Mouse (Mus musculus) midbrain, embryonic 11.5 days (tissue): Measurements from ENCODE around the gene Fcgr3. TPM values are rescaled to one million over a fixed set of nuclear protein-coding genes. Genes with fewer than 3 reads are reported as not detected.
"Not testable (repeated sequence)": the region's sequence is repeated elsewhere in the genome, so short reads cannot be mapped to it uniquely, and the experiment has no call there.

Source experiments
- ATAC-seq: fragments of 200-750 bp; cut with Nextera tagmentation; 2 replicates; pipeline ENCODE4 v1.8.0; 2017; ENCODE audit warnings: moderate TSS enrichment, moderate library complexity; ENCODE audit not compliant: low FRiP score
- DNase-seq: peaks from one replicate; pipeline ENCODE4 v3.0.0; 2015; ENCODE audit warnings: low spot score; ENCODE audit errors: missing footprints
- H3K27ac ChIP-seq: fragments of 300-500 bp; sonication (generic); 2 replicates; pipeline ENCODE4 v1.5.1; 2014; ENCODE audit warnings: low read depth, low read length
- H3K27me3 ChIP-seq: fragments of 300-500 bp; sonication (generic); 2 replicates; pipeline ENCODE4 v1.6.1; 2014; ENCODE audit warnings: mild to moderate bottlenecking, low read length, moderate library complexity, mixed read lengths; ENCODE audit not compliant: control insufficient read depth, insufficient read depth
- H3K36me3 ChIP-seq: fragments of 300-500 bp; sonication (generic); 2 replicates; pipeline ENCODE4 v1.6.1; 2014; ENCODE audit warnings: mild to moderate bottlenecking, low read length, moderate library complexity, mixed read lengths; ENCODE audit not compliant: control insufficient read depth, insufficient read depth
- H3K4me1 ChIP-seq: fragments of 300-500 bp; sonication (generic); 2 replicates; pipeline ENCODE4 v1.6.1; 2014; ENCODE audit warnings: low read length; ENCODE audit not compliant: control insufficient read depth, insufficient read depth
- H3K4me2 ChIP-seq: fragments of 300-500 bp; sonication (generic); 2 replicates; pipeline ENCODE4 v1.6.1; 2014; ENCODE audit warnings: mild to moderate bottlenecking, moderate library complexity
- H3K4me3 ChIP-seq: fragments of 300-500 bp; sonication (generic); 2 replicates; pipeline ENCODE4 v1.5.1; 2014; ENCODE audit warnings: low read depth, low read length
- H3K9ac ChIP-seq: fragments of 300-500 bp; sonication (generic); 2 replicates; pipeline ENCODE4 v1.6.1; 2014; ENCODE audit warnings: low read length
- H3K9me3 ChIP-seq: fragments of 300-500 bp; sonication (generic); 2 replicates; pipeline ENCODE4 v1.6.1; 2016; ENCODE audit warnings: low read length; ENCODE audit not compliant: control insufficient read depth
- WGBS: fragments of 180-500 bp; shearing (Covaris S2); extraction: QIAGEN DNeasy Blood & Tissue Kit; methylation state at CpG from one replicate; pipeline ENCODE4 v1.1.7; 2014; 5-methylcytosine and 5-hydroxymethylcytosine counted together
- polyA plus RNA-seq: library from polyadenylated mRNA; unstranded; fragments of >200 nt; fragmentation: Nextera tagmentation; extraction: Ambion mirVana; gene quantifications from 2 replicates; pipeline ENCODE4 v1.2.1, GENCODE M21; 2014

The Fcgr3 gene
- polyA plus RNA-seq, 1 experiment from 2014 or later, result 8.5 TPM

DNA sequence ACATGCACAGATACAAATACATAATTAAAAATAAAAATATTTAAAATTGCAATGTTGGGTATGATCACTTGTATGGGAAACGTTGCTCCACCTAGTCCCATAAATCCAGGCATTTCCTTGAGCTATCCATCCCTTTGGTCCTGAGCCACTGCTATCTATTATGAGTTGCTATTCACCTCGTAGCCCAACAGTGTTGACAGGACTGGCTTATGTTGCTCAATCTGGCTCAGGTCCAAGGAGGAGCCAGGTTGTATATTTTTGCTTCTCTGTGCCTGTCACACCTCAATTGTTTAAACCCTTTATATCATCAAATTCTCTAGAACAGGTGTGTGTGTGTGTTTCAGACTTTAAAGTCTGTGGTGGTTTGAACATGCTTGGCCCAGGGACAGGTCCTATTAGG lies 26.0 kb upstream of the Fcgr3 start:
- DNase-seq (no peak), ATAC-seq (no peak)
- H3K4me3 ChIP-seq, result no peak overlapping the region
- H3K36me3 ChIP-seq, result no peaks in the 10 kb centered on the region
- WGBS, result 82% methylated on average over 2 of the region's 2 CpGs
- H3K9me3 ChIP-seq, result no peaks in the 10 kb centered on the region
- no peak overlapping the region for H3K9ac ChIP-seq
- no peak overlapping the region for H3K4me2 ChIP-seq
- H3K4me1 ChIP-seq, result no peaks in the 10 kb centered on the region
- peaks cover 7% of the 10 kb centered on the region for H3K27me3 ChIP-seq
- H3K27ac ChIP-seq, result no peak overlapping the region

DNA sequence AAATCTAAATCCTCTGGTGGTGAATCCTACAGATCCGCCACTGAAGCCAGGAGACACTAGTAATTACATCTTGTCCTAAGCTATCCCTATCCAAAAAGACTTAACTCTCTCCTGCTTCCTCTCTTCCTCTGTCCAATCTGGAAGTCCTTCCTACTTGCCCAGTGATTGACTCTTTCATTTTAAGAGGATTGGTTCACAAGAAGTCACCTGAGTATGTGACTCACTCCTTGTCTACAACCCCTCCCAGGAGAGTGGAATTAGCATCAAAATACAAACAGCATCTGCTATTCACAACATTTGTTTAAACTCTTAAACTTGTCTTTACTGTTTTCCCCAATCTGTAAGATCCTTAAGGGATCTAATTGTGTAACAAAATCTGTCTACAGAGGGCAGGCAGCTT lies 25.2 kb upstream of the Fcgr3 start:
- Histone ChIP-seq H3K9ac (no peak overlapping the region), H3K4me2 (no peak overlapping the region), H3K27ac (no peak overlapping the region), H3K4me1 (no peaks in the 10 kb centered on the region), H3K36me3 (no peaks in the 10 kb centered on the region), H3K4me3 (no peak overlapping the region), H3K27me3 (peaks cover 7% of the 10 kb centered on the region), H3K9me3 (no peaks in the 10 kb centered on the region)
- no peak for ATAC-seq
- WGBS, result 86% methylated on average over 1 of the region's 1 CpGs
- no peak for DNase-seq

DNA sequence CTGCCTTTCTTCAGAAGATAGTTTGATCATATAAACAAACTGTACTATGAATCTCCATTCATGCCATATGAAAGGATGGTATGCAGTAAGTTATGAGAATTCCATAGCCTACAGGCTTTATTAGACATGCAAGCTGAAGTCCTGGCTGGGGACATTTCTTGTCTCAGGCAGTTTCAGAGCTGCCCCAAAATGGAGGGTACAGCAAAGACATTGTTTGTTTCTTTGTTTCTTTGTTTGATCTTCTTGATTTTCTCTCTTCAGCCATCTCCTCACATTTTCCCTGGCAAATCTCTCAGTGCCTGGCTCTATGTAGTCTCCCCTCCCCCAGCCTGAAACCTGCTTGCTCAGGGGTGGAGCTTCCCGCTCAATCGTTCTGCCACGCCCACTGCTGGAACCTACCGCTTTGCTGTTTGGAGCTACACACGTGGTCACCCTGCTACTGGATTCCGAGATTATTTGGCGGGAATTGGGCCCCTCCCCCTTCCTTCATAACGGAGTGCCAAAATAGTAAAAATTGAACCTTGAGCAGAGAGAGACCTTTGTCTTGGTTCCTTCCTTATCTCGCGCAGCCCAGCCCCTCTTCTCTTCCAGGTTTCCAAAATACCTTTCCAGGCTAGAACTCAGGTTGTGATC lies 23.6 kb upstream of the Fcgr3 start:
- not testable (repeated sequence) for H3K4me3 ChIP-seq, H3K9me3 ChIP-seq, H3K4me1 ChIP-seq, H3K9ac ChIP-seq, H3K27me3 ChIP-seq, H3K27ac ChIP-seq, DNase-seq, H3K36me3 ChIP-seq, H3K4me2 ChIP-seq, ATAC-seq
- WGBS, result 4% methylated on average over 10 of the region's 10 CpGs

DNA sequence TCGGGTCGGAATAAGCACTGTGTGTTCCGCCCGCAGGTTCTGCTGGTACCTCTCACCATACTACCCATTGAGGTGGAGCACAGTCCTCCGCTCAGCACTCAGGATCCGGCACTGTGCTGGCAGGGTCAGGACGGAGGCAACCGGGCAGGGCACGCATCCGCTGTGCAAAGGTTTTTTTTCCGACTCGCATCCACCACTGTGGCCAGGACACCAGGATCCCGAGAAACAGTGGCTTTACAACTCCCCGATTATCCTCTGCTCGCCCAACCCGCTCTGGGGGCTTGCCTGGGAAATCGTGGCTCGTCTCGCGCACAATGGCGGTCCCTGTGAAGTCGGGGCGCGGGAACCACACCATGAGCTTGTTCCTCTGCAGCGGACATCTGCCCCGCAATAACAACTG lies 21.0 kb upstream of the Fcgr3 start:
- DNase-seq (peak; percentile 97), ATAC-seq (no peak; the same call in 1 of the 2 replicates)
- H3K9me3 ChIP-seq, result no peaks in the 10 kb centered on the region
- H3K27ac ChIP-seq, result no peak overlapping the region
- H3K9ac ChIP-seq, result peak overlapping the region; percentile 60
- H3K4me3 ChIP-seq, result peak overlapping the region; percentile 47
- H3K4me2 ChIP-seq, result peak overlapping the region; percentile 75
- H3K36me3 ChIP-seq, result no peaks in the 10 kb centered on the region
- WGBS, result under 1% methylated on average over 26 of the region's 26 CpGs
- H3K27me3 ChIP-seq, result peaks cover 11% of the 10 kb centered on the region
- no peaks in the 10 kb centered on the region for H3K4me1 ChIP-seq

DNA sequence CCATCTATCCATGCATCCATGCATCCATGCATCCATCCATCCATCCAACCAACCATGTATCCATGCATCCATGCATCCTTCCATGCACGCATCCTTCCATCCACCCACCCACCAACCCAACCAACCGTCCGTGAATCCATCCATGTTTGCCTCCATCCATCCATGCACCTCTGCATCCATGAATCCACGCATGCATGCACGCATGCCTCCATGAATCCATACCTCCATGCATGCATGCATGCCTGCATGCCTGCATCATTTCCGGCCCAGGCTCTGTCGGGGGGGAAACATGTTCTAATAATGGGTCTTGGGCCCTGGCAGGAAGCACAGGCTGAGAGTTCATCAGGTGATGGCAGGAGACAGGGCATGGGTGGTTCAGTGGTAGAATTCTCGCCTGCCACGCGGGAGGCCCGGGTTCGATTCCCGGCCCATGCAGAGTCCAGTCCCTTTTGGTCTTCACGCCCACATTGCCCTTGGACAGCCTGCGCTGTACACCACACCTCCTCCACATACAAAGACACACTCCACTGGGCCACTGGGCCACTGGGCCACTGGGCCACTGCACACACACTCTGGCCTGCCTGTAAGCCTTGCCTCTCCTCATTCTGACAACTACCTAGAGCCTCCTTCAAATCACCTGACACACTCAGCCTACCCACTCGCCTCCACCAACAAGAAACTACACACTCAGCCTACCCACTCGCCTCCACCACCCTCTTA lies 16.9 kb upstream of the Fcgr3 start:
- H3K4me1 ChIP-seq, H3K9me3 ChIP-seq, H3K4me2 ChIP-seq, DNase-seq, H3K36me3 ChIP-seq, H3K4me3 ChIP-seq, H3K27ac ChIP-seq, H3K9ac ChIP-seq: not testable (repeated sequence)
- peak; percentile 20 for ATAC-seq
- H3K27me3 ChIP-seq, result peaks cover 20% of the 10 kb centered on the region
- WGBS, result 47% methylated on average over 9 of the region's 17 CpGs

DNA sequence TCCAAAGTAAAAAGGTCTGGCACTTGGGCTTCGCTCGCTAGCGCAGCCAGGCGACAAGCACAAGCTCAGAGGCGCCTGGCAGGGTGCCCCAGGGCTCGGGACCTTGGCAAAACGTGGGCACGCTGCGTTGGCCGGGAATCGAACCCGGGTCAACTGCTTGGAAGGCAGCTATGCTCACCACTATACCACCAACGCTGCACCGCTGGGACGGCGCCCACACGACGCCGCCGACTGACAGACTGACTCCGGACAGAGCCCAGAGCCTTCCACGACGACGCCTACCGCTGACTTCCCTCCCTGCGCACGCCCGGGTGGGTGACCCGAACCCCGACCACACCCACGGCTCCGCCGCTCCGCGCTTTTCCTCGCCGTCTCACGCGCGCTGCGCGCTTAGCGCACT lies 15.1 kb upstream of the Fcgr3 start:
- not testable (repeated sequence) for DNase-seq, H3K9me3 ChIP-seq, H3K36me3 ChIP-seq, H3K4me1 ChIP-seq, H3K9ac ChIP-seq, H3K27ac ChIP-seq, H3K4me3 ChIP-seq, H3K4me2 ChIP-seq
- peaks cover 16% of the 10 kb centered on the region for H3K27me3 ChIP-seq
- WGBS, result no CpG with 5 or more reads among the region's 43 CpGs
- ATAC-seq, result peak; percentile 43

DNA sequence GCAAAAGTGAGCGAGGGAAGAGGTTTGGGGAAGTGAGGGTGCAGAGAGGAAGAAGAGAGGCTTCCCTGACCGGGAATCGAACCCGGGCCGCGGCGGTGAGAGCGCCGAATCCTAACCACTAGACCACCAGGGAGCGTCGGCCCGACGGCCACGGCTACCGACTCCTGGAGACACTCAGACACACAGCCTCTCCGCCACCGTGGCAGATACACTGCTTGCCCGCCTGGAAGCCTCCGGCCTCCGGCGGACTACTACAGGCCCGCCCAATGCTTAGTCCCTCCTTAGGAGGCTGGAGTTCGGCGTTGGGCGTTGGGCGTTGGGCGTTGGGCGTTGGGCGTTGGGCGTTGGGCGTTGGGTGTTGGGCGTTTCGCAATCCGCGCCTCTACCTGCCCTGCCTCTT lies 14.6 kb upstream of the Fcgr3 start:
- not testable (repeated sequence) for H3K36me3 ChIP-seq, H3K27ac ChIP-seq, H3K4me2 ChIP-seq, H3K4me1 ChIP-seq, H3K9ac ChIP-seq, H3K9me3 ChIP-seq, H3K4me3 ChIP-seq, DNase-seq
- ATAC-seq, result peak; percentile 66
- peaks cover 17% of the 10 kb centered on the region for H3K27me3 ChIP-seq
- 0% methylated on average over 1 of the region's 35 CpGs for WGBS

DNA sequence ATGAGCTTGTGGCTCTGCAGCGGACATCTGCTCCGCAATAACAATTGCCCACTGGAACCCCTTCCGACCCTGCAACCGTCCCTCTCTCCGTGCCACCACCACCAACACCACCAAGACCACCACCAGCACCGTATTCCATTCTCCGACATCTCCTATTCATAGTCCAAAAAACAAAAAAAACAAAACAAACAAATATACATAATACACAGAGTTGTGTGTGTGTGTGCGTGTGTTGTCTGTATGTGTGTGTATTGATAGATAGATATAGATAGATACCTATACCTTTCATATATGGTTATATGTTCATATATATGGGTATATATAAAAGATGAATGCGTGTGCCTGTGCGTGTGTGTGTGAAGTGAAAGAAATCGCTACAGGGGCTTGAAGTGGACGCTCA lies 13.7 kb upstream of the Fcgr3 start:
- not testable (repeated sequence) for H3K4me2 ChIP-seq, H3K36me3 ChIP-seq, H3K27ac ChIP-seq, H3K9ac ChIP-seq, H3K4me3 ChIP-seq, H3K4me1 ChIP-seq, H3K9me3 ChIP-seq, ATAC-seq
- H3K27me3 ChIP-seq, result peaks cover 23% of the 10 kb centered on the region
- peak; percentile 91 for DNase-seq
- WGBS, result 24% methylated on average over 11 of the region's 12 CpGs

DNA sequence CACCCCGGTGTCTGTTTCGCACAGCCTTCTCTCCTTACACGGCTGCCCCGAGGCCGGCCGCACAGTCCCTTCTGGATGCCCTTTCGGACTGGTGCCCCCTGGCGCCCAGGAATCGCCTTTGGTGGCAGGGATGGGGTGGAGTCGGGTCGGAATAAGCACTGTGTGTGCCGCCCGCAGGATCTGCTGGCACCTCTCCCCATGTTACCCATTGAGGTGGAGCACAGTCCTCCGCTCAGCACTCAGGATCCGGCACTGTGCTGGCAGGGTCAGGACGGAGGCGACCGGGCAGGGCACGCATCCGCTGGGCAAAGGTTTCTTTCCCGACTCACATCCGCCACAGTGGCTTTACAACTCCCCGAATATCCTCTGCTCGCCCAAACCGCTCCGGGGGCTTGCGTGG lies 13.2 kb upstream of the Fcgr3 start:
- H3K9ac ChIP-seq, DNase-seq, H3K4me1 ChIP-seq, H3K9me3 ChIP-seq, H3K27ac ChIP-seq, H3K36me3 ChIP-seq: not testable (repeated sequence)
- Histone ChIP-seq H3K27me3 (peaks cover 23% of the 10 kb centered on the region), H3K4me2 (peak overlapping the region; percentile 12; the same call in 1 of the 2 replicates), H3K4me3 (peak overlapping the region; percentile 11; the same call in 1 of the 2 replicates)
- peak; percentile 25 for ATAC-seq
- 7% methylated on average over 16 of the region's 27 CpGs for WGBS
